Mouse (Mus musculus): ENCODE measurements around the gene Smap2. TPM values are rescaled to one million over a fixed set of nuclear protein-coding genes. Genes with fewer than 3 reads are reported as not detected.
A peak's percentile ranks its signal among the peaks of the same experiment; 100 is the strongest.

Smap2 gene
- total and polyA plus RNA-seq, 2 experiments from 2014 or later = 6.9 to 20.9 TPM

DNA sequence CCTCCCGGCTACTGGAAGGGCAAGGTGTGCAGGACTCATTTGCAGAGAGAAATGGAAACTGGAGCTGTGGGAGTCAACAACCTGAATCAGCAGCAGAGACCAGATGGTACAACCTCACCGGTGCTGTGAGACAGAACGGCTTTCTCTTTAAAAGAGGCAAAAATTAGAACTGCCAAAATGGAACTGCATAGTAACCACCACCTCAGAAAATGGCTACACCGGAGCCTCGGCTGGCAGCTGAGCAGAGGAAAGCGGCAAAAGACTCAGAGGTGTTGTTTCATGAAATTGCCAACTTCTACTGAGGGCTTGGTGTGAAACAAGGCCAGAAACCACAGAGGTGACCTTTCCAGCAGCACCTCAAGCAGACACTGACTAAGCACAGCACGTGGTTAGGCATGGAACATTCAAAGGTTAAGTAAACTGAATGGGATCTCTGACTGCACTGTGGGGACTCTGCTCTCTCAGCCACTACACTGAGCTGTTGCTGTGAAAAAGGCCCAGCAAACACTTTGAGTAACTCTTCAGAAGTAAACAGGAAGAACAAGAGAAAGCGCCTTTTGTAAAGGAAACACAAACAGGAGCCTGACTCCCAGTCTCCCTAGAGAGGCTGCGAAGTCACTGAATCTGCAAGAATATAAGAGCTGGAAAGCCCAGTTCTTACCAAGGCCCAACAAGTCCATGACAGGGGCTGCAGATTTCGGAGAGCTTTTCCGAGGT, 42.2 kb downstream of the Smap2 start:
- no peak overlapping the region for H3K4me3 ChIP-seq (ENCODE audit: low read depth, low read length)
- no peaks in the 10 kb centered on the region for H3K4me1 ChIP-seq (ENCODE audit: control insufficient read depth, insufficient read depth)
- DNase-seq (ENCODE audit: low spot score) (no peak), ATAC-seq (ENCODE audit: insufficient read depth, low read depth) (no peak)
- peaks cover 48% of the 10 kb centered on the region for H3K36me3 ChIP-seq (replicated peaks; ENCODE audit: control insufficient read depth, insufficient read depth, low read length)
- TF ChIP-seq EP300 (IDR thresholded peaks at IDR 0.05; ENCODE audit: low read depth) (no peak), CTCF (IDR thresholded peaks at IDR 0.05; ENCODE audit: low read depth) (no peak)
- H3K27ac ChIP-seq (ENCODE audit: low read depth) = peak overlapping the region; percentile 41; the same call in 1 of the 2 replicates
- no peak overlapping the region for H3K4me2 ChIP-seq (ENCODE audit: low read depth, low read length)
- H3K9me3 ChIP-seq (replicated peaks; ENCODE audit: control insufficient read depth, low read length) = no peaks in the 10 kb centered on the region
- no peaks in the 10 kb centered on the region for H3K27me3 ChIP-seq (ENCODE audit: control insufficient read depth, insufficient read depth, low read length)
- H3K9ac ChIP-seq (replicated peaks; ENCODE audit: low read depth, low read length) = no peak overlapping the region
- WGBS = 79% methylated on average over 11 of the region's 11 CpGs

DNA sequence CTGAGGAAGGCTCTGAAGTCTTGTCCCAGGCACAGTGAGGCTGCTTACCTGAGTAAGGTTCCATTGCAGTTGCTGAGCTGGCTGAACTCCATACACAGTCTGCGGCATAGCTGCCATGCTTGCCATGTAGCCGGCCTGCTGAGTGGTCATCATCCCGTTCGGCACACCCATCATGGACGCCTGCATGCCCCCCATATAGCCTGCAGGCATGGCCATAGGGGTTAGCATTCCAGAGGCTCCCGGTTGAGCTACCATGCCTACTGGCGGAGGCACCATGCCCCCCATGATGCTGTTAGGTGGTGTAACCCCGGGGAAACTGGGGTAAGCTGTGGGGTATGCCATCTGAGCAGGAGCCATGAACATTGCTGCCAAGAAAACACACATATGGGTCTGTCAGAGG, 45.2 kb downstream of the Smap2 start:
- ATAC-seq (ENCODE audit: insufficient read depth, low read depth) (no peak), DNase-seq (ENCODE audit: low spot score) (no peak)
- Histone ChIP-seq H3K36me3 (replicated peaks; ENCODE audit: control insufficient read depth, insufficient read depth, low read length) (peaks cover 64% of the 10 kb centered on the region), H3K27ac (ENCODE audit: low read depth) (no peak overlapping the region), H3K9me3 (replicated peaks; ENCODE audit: control insufficient read depth, low read length) (no peaks in the 10 kb centered on the region), H3K9ac (replicated peaks; ENCODE audit: low read depth, low read length) (no peak overlapping the region), H3K4me2 (ENCODE audit: low read depth, low read length) (no peak overlapping the region), H3K27me3 (ENCODE audit: control insufficient read depth, insufficient read depth, low read length) (no peaks in the 10 kb centered on the region), H3K4me1 (ENCODE audit: control insufficient read depth, insufficient read depth) (no peaks in the 10 kb centered on the region), H3K4me3 (ENCODE audit: low read depth, low read length) (no peak overlapping the region)
- WGBS = 91% methylated on average over 8 of the region's 8 CpGs
- TF ChIP-seq CTCF (IDR thresholded peaks at IDR 0.05; ENCODE audit: low read depth) (no peak), EP300 (IDR thresholded peaks at IDR 0.05; ENCODE audit: low read depth) (no peak)

DNA sequence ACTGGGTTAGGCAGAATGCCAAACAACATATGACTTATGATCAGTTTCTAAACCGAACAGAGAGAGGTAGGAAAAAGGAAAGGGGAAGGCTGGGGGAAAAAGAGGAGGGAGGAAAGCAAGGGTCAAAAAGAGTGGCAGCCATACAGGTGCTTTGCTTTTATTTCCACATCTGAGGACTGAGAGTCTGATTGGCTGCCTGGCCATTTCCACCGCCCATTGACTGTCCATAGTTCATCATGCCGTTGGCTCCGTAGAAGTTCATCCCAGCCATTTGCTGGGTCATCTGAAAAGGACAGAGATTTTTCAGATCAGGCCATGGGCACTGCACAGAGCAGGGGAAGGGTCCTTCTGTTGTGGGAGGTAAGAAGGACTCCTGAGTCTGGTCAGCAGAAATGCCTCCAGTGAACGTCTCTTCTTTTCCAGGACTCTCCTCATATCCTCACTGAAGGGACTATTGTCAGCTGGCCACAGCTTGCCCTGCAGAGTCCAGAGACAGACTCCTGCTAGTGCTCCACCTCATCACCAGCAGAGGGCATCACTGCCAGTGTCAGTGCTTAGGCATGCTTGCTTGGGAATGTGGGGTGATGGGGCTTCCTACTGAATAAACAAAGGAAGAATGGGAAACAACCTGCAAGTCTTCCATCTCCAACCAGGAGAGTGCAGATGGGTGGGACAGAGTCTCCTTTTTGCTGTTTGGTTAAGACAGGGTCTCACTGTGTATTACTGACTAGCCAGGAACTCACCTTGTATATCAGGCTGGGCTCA, 47.5 kb downstream of the Smap2 start:
- H3K4me3 ChIP-seq (ENCODE audit: low read depth, low read length) = no peak overlapping the region
- H3K9me3 ChIP-seq (replicated peaks; ENCODE audit: control insufficient read depth, low read length) = no peaks in the 10 kb centered on the region
- H3K4me1 ChIP-seq (ENCODE audit: control insufficient read depth, insufficient read depth) = no peaks in the 10 kb centered on the region
- H3K36me3 ChIP-seq (replicated peaks; ENCODE audit: control insufficient read depth, insufficient read depth, low read length) = peaks cover 60% of the 10 kb centered on the region
- peak; percentile 24; the same call in 1 of the 2 replicates for ATAC-seq (ENCODE audit: insufficient read depth, low read depth)
- H3K27me3 ChIP-seq (ENCODE audit: control insufficient read depth, insufficient read depth, low read length) = no peaks in the 10 kb centered on the region
- no peak for DNase-seq (ENCODE audit: low spot score)
- no peak overlapping the region for H3K9ac ChIP-seq (replicated peaks; ENCODE audit: low read depth, low read length)
- H3K27ac ChIP-seq (ENCODE audit: low read depth) = no peak overlapping the region
- TF ChIP-seq CTCF (IDR thresholded peaks at IDR 0.05; ENCODE audit: low read depth) (peak; percentile 58), EP300 (IDR thresholded peaks at IDR 0.05; ENCODE audit: low read depth) (no peak)
- 83% methylated on average over 5 of the region's 5 CpGs for WGBS
- H3K4me2 ChIP-seq (ENCODE audit: low read depth, low read length) = no peak overlapping the region

DNA sequence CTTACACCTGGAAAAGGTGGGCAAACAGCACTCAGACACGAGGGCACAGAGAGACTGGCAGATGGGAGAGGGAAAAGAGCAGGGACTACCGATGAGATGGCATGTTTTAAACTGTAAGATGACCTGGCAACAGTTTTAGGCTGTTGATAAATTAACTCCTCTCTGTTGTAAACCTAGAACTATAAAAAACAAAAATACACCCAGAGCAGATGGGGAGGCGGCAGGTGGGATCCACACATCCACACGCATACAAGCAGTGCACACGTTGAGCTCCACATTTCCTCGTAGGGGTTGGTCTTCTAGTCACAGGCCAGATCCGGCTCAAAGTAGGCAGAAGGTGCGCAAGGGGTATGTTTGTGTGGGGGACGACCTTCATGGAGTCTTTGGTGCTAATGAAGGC, 48.6 kb downstream of the Smap2 start:
- DNase-seq (ENCODE audit: low spot score) (no peak), ATAC-seq (ENCODE audit: insufficient read depth, low read depth) (no peak)
- Histone ChIP-seq H3K9me3 (replicated peaks; ENCODE audit: control insufficient read depth, low read length) (no peaks in the 10 kb centered on the region), H3K9ac (replicated peaks; ENCODE audit: low read depth, low read length) (no peak overlapping the region), H3K4me3 (ENCODE audit: low read depth, low read length) (no peak overlapping the region), H3K4me2 (ENCODE audit: low read depth, low read length) (no peak overlapping the region), H3K36me3 (replicated peaks; ENCODE audit: control insufficient read depth, insufficient read depth, low read length) (peaks cover 52% of the 10 kb centered on the region), H3K27ac (ENCODE audit: low read depth) (no peak overlapping the region), H3K4me1 (ENCODE audit: control insufficient read depth, insufficient read depth) (no peaks in the 10 kb centered on the region), H3K27me3 (ENCODE audit: control insufficient read depth, insufficient read depth, low read length) (no peaks in the 10 kb centered on the region)
- WGBS = 92% methylated on average over 9 of the region's 9 CpGs
- no peak for TF ChIP-seq EP300 (IDR thresholded peaks at IDR 0.05; ENCODE audit: low read depth)
- TF ChIP-seq CTCF (IDR thresholded peaks at IDR 0.05; ENCODE audit: low read depth) = no peak

DNA sequence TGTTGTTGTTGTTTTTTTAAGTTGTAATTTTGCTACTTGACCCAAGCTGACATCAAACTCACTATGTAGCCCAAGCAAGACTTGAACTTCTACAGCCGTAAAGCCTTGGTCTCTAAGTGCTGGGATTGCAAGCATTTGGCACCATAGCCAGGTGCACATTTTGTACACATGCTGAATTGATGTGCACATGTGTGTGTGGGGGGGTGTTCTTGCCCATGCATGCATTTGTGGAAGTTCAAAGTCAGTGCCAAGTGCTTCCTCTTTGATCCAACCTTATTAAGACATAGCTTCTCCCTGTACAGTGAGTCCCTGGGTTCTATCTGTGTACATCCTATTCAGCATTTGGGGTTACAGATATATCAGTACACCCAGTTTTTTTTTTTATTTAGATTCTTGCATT, 61.5 kb downstream of the Smap2 start:
- Histone ChIP-seq H3K27ac (ENCODE audit: low read depth) (no peak overlapping the region), H3K27me3 (ENCODE audit: control insufficient read depth, insufficient read depth, low read length) (no peaks in the 10 kb centered on the region), H3K4me1 (ENCODE audit: control insufficient read depth, insufficient read depth) (peaks cover 3% of the 10 kb centered on the region; the same call in 1 of the 2 replicates), H3K9ac (replicated peaks; ENCODE audit: low read depth, low read length) (no peak overlapping the region), H3K4me2 (ENCODE audit: low read depth, low read length) (no peak overlapping the region), H3K4me3 (ENCODE audit: low read depth, low read length) (no peak overlapping the region), H3K36me3 (replicated peaks; ENCODE audit: control insufficient read depth, insufficient read depth, low read length) (no peaks in the 10 kb centered on the region), H3K9me3 (replicated peaks; ENCODE audit: control insufficient read depth, low read length) (no peaks in the 10 kb centered on the region)
- DNase-seq (ENCODE audit: low spot score) (no peak), ATAC-seq (ENCODE audit: insufficient read depth, low read depth) (no peak)
- TF ChIP-seq CTCF (IDR thresholded peaks at IDR 0.05; ENCODE audit: low read depth) = no peak
- 89% methylated on average over 1 of the region's 1 CpGs for WGBS
